Mouse (Mus musculus) megakaryocyte, embryonic 14.5 days (primary cell): ENCODE data around the gene Appl1.

Experiments used
- FLI1 ChIP-seq: IDR thresholded peaks from 2 replicates; pipeline ENCODE4 v1.6.1; 2012; ENCODE audit warnings: low read length, inconsistent platforms, mixed read lengths
- GATA1 ChIP-seq: IDR thresholded peaks from 3 replicates; pipeline ENCODE4 v1.6.1; 2012; ENCODE audit warnings: mixed read lengths, low read length, inconsistent platforms, borderline replicate concordance

DNA sequence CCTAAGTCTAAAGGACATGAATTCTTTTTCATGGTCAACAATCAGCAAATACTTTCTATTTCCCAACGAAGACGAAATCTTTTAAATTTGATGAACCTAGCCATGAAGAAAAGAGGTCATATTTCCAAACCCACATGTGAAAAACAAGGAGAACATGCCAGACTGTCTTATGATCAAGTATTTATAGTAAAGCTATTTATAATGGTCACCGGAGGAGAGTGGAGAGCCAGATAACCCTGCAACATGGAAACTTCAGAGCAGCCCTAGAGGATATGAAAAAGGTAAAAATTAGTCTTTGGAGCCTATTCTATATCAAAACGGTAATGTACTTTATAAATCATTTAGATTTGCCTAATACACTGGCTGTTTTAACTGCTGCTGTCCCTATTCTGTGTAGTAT, 76.6 kb downstream of the Appl1 start, which contains the start of gene Asb14:
- TF ChIP-seq GATA1 (no peak), FLI1 (no peak)
